Mouse (Mus musculus): Measurements from ENCODE around the gene Mrln. TPM values are rescaled to one million over a fixed set of nuclear protein-coding genes. Genes with fewer than 3 reads are reported as not detected.

The Mrln gene
- polyA plus RNA-seq, 1 experiment = 0.82 TPM

DNA sequence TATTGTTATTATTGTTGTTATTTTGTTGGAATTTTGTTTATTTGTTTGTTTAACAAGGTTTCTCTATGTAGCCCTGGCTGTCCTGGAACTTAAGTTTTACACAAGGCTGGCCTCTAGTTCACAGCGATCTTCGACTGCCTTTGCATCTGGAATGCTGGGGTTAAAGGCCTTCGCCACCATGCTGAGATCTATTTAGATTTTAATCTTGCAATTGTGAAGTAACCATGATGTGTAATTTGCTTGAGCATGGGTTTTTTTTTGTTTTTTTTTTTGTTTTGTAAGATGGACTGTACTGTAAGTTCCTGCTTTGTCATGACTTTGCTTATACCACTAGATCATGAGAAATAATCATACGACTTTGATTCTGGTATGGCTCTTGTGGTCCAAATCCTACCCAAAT, 56.4 kb downstream of the Mrln start:
- TF ChIP-seq CTCF (IDR thresholded peaks at IDR 0.05; ENCODE audit: borderline replicate concordance, extremely low read depth, insufficient read depth, insufficient read length) = no peak
- no peak for TF ChIP-seq POLR2A (IDR thresholded peaks at IDR 0.05; ENCODE audit: borderline replicate concordance, extremely low read depth, insufficient read depth, insufficient read length, poor library complexity, severe bottlenecking)
- peak; percentile 11 for DNase-seq (ENCODE audit: low read depth)

DNA sequence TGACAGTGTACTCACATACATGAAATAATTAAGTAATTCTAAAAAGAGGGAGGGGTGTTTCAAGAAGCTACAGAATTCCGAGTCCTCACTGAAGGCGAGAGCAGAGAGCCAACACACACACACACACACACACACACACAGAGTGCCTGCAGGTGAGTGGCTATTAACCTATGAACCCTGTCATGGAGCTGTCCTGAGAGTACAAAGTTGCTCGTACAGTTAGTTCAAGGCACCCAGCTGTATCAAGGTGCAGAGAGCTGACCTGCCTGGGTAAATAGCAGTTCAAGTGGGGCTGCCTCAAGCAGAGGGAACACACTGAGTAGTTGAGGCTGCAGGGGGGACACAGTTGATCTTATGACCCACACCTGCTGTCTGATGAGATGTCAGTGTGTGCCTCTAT, 57.6 kb downstream of the Mrln start:
- no peak for DNase-seq (ENCODE audit: low read depth)
- TF ChIP-seq CTCF (IDR thresholded peaks at IDR 0.05; ENCODE audit: borderline replicate concordance, extremely low read depth, insufficient read depth, insufficient read length) (no peak), POLR2A (IDR thresholded peaks at IDR 0.05; ENCODE audit: borderline replicate concordance, extremely low read depth, insufficient read depth, insufficient read length, poor library complexity, severe bottlenecking) (no peak)

DNA sequence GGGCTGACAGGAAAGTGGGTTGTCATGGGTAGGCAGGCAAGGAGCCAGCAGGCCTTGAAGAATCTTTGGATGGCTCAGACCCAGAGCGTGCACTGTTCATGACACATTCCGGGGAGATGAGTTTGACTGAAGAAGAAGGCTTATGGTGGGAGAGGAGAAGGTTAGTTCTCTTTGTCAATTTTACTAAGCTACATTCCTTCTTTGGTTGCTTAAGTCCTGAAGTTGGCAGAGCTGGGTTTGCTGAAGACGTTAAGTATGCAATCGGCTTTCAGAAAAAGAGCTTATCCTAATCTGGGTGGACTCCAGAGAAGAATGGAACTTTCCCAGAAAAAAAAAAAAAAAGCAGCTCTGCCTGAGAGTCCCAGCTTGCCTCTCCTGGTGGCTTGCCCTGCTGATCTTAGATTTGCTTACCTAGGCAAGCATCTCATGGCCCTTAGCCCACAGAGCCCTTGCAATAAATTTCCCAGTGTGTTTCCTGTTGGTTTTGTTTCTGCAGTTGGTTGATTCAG, 59.3 kb downstream of the Mrln start:
- peak; percentile 31 for DNase-seq (ENCODE audit: low read depth)
- TF ChIP-seq CTCF (IDR thresholded peaks at IDR 0.05; ENCODE audit: borderline replicate concordance, extremely low read depth, insufficient read depth, insufficient read length) (no peak), POLR2A (IDR thresholded peaks at IDR 0.05; ENCODE audit: borderline replicate concordance, extremely low read depth, insufficient read depth, insufficient read length, poor library complexity, severe bottlenecking) (no peak)

DNA sequence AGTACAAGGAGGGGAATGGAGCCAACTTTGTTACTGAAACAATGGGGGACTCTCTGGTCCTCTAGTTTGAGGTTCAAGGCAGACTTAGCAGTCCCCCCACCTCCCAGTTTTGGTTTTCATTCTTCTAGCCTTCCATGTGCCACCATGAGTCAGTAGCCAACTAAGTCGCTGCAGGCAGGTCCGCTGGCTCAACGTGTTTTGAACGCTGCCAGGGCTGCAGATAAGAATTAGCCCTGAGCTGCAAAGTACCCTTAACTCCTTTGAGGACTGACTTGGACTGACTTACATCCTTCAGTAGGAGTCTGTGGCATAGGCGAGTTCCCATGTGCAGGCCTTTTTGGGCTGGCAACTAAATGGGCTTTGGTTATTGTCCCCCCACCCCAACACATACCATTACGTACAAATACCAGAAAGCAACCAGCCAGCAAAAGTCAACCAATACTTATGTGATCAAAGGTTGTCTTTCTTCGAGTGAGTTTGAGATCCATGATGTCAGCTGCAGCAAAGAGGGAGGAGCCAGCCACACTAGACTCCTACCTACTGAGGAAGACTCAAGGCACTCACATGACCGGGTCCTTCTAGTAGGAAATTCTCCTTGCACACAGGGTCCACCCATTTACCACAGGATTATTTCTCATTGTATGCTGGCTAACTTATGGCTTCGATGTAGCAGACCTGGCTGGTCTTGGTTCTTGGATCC, 60.0 kb downstream of the Mrln start:
- TF ChIP-seq CTCF (IDR thresholded peaks at IDR 0.05; ENCODE audit: borderline replicate concordance, extremely low read depth, insufficient read depth, insufficient read length) (no peak), POLR2A (IDR thresholded peaks at IDR 0.05; ENCODE audit: borderline replicate concordance, extremely low read depth, insufficient read depth, insufficient read length, poor library complexity, severe bottlenecking) (no peak)
- no peak for DNase-seq (ENCODE audit: low read depth)

DNA sequence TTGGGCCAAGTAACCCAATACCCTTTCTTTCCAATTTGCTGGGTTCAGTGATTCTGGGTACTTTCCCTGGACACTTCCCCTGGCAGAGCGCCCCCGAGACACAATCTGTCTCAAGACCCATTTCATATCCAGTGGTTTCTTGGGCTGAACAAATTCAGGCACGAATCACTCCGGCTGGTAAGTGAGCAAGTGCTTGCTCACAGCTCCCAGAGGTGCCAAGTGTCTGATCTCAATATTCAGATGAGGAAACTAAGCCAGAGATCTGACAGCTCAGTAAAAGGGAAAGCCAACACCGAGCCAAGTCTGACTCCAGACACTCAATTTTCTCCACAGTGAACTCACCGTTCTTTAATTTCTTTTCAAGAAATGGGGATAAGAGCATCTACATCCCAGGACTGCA, 62.0 kb downstream of the Mrln start:
- DNase-seq (ENCODE audit: low read depth) = peak; percentile 68
- TF ChIP-seq CTCF (IDR thresholded peaks at IDR 0.05; ENCODE audit: borderline replicate concordance, extremely low read depth, insufficient read depth, insufficient read length) = no peak
- no peak for TF ChIP-seq POLR2A (IDR thresholded peaks at IDR 0.05; ENCODE audit: borderline replicate concordance, extremely low read depth, insufficient read depth, insufficient read length, poor library complexity, severe bottlenecking)

DNA sequence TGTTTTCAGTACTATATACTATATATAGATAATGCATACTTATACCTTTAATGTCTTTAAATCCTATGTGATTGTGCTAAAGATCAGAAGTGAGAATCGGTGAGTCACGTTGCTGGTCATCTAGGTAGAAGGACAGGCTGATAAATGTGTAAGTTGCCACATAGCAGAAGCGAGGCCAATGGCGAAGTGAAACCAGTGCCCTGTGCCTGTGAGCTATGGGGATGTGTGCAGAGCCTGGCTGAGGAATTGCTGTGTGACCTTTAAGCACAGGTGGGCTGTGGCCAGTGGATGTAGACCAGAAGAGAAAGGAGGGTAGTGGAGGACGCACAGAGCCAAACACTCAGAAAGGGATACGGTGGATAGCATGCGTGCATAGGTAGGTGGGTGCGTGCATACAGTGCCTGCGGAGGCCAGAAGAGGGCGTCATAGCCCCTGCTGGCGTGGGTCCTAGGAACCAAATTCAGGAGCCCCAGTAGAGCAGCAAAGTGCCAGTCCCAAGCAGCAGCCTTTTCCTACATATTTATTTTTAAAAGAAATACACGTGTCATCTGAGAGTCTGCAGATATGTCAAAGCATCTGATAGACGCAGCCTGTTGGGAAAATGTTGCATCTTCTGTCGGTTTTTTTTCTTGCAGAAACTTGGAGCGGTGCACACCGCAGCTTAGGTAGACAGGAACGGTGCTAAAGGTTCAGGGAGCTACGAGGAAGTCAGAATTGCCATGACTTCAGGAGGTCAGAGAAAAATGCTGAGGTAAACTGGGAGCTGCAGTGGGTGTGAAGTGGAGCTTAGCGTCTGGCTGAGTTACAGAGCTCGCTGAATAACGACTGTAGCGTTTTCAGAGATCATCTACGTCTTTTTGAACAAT, 64.3 kb downstream of the Mrln start:
- no peak for DNase-seq (ENCODE audit: low read depth)
- TF ChIP-seq POLR2A (IDR thresholded peaks at IDR 0.05; ENCODE audit: borderline replicate concordance, extremely low read depth, insufficient read depth, insufficient read length, poor library complexity, severe bottlenecking) (no peak), CTCF (IDR thresholded peaks at IDR 0.05; ENCODE audit: borderline replicate concordance, extremely low read depth, insufficient read depth, insufficient read length) (0 out of 2 replicates have a peak, but pooled peaks have one; percentile 1)

Other genes starting within 250 kb of the Mrln start
- gene Ccdc6, start 107.5 kb upstream of the Mrln start, polyA plus RNA-seq (2012; rRNA removed) = 27.6 and 44.2 TPM in 2 replicates
- 1.4 and 2.4 TPM in 2 replicates for gene Slc16a9, start 40.4 kb downstream of the Mrln start, polyA plus RNA-seq (2012; rRNA removed)
- gene Fam13c, start 235.8 kb downstream of the Mrln start, polyA plus RNA-seq (2012; rRNA removed) = 10.0 and 18.7 TPM in 2 replicates